Mouse (Mus musculus) forebrain, embryonic 15.5 days (tissue): Measurements from ENCODE around the gene Mtpn. TPM values are rescaled to one million over a fixed set of nuclear protein-coding genes. Genes with fewer than 3 reads are reported as not detected.

ENCODE experiments used
- ATAC-seq: fragments of 200-750 bp; cut with Nextera tagmentation; replicated peaks from 2 replicates; pipeline ENCODE4 v1.8.0; 2017; ENCODE audit warnings: mild to moderate bottlenecking, moderate TSS enrichment, moderate library complexity
- H3K27ac ChIP-seq: fragments of 300-500 bp; sonication (generic); replicated peaks from 2 replicates; pipeline ENCODE4 v1.5.1; 2015; ENCODE audit warnings: mild to moderate bottlenecking, inconsistent platforms
- H3K27me3 ChIP-seq: fragments of 300-500 bp; sonication (generic); 2 replicates; pipeline ENCODE4 v1.6.1; 2015; ENCODE audit warnings: inconsistent platforms
- H3K36me3 ChIP-seq: fragments of 300-500 bp; sonication (generic); 2 replicates; pipeline ENCODE4 v1.6.1; 2015; ENCODE audit warnings: mild to moderate bottlenecking, inconsistent platforms
- H3K4me1 ChIP-seq: fragments of 300-500 bp; sonication (generic); 2 replicates; pipeline ENCODE4 v1.6.1; 2015; ENCODE audit warnings: inconsistent platforms
- H3K4me2 ChIP-seq: fragments of 300-500 bp; sonication (generic); replicated peaks from 2 replicates; pipeline ENCODE4 v1.6.1; 2015; ENCODE audit warnings: mild to moderate bottlenecking, inconsistent platforms
- H3K4me3 ChIP-seq: fragments of 300-500 bp; sonication (generic); 2 replicates; pipeline ENCODE4 v1.5.1; 2015; ENCODE audit warnings: mild to moderate bottlenecking, inconsistent platforms
- H3K9ac ChIP-seq: fragments of 300-500 bp; sonication (generic); replicated peaks from 2 replicates; pipeline ENCODE4 v1.6.1; 2015; ENCODE audit warnings: mild to moderate bottlenecking, inconsistent platforms
- H3K9me3 ChIP-seq: fragments of 300-500 bp; sonication (generic); 2 replicates; pipeline ENCODE4 v1.6.1; 2016; ENCODE audit warnings: inconsistent platforms
- WGBS: fragments of 180-500 bp; shearing (Covaris S2); methylation state at CpG from one replicate; pipeline ENCODE4 v1.1.7; 2015; ENCODE audit warnings: mixed read lengths; 5-methylcytosine and 5-hydroxymethylcytosine counted together
- polyA plus RNA-seq: library from polyadenylated mRNA; unstranded; fragments of >200 nt; fragmentation: Nextera tagmentation; extraction: Ambion mirVana; gene quantifications from 2 replicates; pipeline ENCODE4 v1.2.1, GENCODE M21; 2015

Mtpn gene
- polyA plus RNA-seq, result 225 and 240 TPM in 2 replicates

DNA sequence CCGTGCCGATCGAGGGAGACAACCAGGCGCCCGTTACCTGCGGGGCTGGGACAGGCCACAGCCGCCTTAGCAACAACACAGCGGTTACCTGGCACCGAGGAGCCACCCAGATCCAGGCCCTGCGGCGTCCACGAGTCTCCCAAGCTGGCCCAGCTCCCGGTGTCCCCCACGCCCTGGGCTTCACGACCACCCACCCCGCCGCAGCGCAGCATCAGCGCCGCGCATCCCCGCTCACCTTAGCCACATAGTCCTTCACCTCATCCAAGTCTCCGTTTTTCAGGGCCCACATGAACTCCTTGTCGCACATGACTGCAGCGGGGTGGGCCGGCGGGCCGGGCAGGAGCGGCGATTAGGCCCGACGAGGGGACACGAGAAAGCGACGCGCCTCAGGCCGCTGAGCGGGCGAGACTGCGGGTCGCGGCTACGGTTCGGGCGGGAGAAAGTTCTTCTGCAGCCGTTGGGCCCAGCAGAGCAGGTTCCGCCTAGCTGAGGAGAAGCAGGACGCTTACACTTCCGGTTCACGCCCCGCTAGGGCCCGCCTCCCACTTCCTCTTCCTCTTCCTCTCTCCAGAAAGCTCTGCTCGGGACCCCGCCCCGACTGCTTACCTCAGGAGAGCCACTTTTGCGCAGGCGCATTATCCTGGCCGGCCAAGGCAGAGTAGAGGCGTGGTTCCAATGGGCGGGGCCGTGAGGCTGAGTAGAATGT, at the start of gene Mtpn:
TSS of gene Mtpn (minus strand) at position 585 of the 706 bp plus-strand sequence.
- under 1% methylated on average over 61 of the region's 61 CpGs for WGBS
- peaks cover 19% of the 10 kb centered on the region for H3K4me1 ChIP-seq
- H3K27me3 ChIP-seq, result no peaks in the 10 kb centered on the region
- H3K4me2 ChIP-seq, result peak within 1 kb of the TSS; percentile 56
- peak; percentile 100 for ATAC-seq
- H3K27ac ChIP-seq, result peak within 1 kb of the TSS; percentile 68
- no peaks in the 10 kb centered on the region for H3K36me3 ChIP-seq
- H3K9ac ChIP-seq, result peak within 1 kb of the TSS; percentile 91
- no peaks in the 10 kb centered on the region for H3K9me3 ChIP-seq
- peak within 1 kb of the TSS; percentile 90 for H3K4me3 ChIP-seq

DNA sequence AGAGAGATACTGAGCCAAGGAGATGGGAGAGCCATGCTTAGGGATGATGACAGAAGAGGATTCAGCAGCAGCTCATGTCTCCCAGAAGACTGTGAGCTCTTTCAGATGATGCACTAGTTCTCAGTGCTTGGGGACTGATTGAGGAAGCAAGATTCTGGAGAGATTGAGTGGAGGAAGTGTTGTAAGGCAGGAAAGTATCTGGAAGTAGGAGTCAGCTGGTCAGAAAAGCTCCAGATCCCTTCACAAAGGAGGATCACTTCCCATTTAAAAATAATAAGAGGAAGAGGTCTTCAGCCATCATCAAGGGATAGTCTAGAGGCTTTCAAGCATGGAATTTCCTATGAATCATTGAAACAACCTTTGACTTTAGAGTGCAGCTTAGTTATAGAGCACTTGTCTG, 29.0 kb upstream of the Mtpn start:
- Histone ChIP-seq H3K4me1 (no peaks in the 10 kb centered on the region), H3K27me3 (no peaks in the 10 kb centered on the region), H3K27ac (no peak overlapping the region), H3K4me3 (no peak overlapping the region), H3K4me2 (no peak overlapping the region), H3K9ac (no peak overlapping the region), H3K9me3 (no peaks in the 10 kb centered on the region), H3K36me3 (no peaks in the 10 kb centered on the region)
- ATAC-seq, result no peak

DNA sequence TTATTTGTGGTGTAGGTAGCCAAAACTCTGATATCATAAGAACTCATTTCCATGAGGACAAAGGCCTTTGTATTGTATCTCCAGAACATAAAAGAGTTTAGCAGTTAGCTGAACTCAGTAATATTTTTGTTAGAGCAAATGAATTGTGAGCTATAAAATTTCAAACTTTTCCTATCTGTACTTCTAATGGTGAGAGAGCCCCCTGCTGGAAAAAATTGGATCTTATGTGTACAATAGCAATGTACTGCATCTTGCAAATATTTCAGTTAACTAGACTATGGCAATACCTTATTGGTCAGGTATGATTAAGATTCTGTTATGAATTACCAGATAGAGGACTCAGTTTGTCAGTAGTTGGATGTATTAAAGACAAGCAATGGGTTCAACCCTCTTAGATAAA, 28.1 kb upstream of the Mtpn start:
- ATAC-seq, result no peak
- Histone ChIP-seq H3K9ac (no peak overlapping the region), H3K4me2 (no peak overlapping the region), H3K27ac (no peak overlapping the region), H3K27me3 (no peaks in the 10 kb centered on the region), H3K4me3 (no peak overlapping the region), H3K9me3 (no peaks in the 10 kb centered on the region), H3K4me1 (no peaks in the 10 kb centered on the region), H3K36me3 (no peaks in the 10 kb centered on the region)

GRCm38 (mm10) chr6:35559950-35560349, 20.3 kb upstream of the Mtpn start:
- no peaks in the 10 kb centered on the region for H3K27me3 ChIP-seq
- no peaks in the 10 kb centered on the region for H3K36me3 ChIP-seq
- H3K4me3 ChIP-seq, result no peak overlapping the region
- no peak overlapping the region for H3K4me2 ChIP-seq
- no peak overlapping the region for H3K27ac ChIP-seq
- no peak overlapping the region for H3K9ac ChIP-seq
- ATAC-seq, result no peak
- H3K9me3 ChIP-seq, result no peaks in the 10 kb centered on the region
- 69% methylated on average over 2 of the region's 2 CpGs for WGBS
- H3K4me1 ChIP-seq, result no peaks in the 10 kb centered on the region

GRCm38 (mm10) chr6:35544352-35544751, 4.7 kb upstream of the Mtpn start:
- Histone ChIP-seq H3K9me3 (no peaks in the 10 kb centered on the region), H3K27ac (no peak overlapping the region), H3K4me1 (no peaks in the 10 kb centered on the region), H3K4me2 (no peak overlapping the region), H3K9ac (no peak overlapping the region), H3K4me3 (no peak overlapping the region), H3K36me3 (no peaks in the 10 kb centered on the region), H3K27me3 (no peaks in the 10 kb centered on the region)
- ATAC-seq, result no peak

GRCm38 (mm10) chr6:35542656-35543400, 3.1 kb upstream of the Mtpn start:
- Histone ChIP-seq H3K4me2 (no peak overlapping the region), H3K4me1 (peaks cover 11% of the 10 kb centered on the region), H3K4me3 (no peak overlapping the region), H3K27ac (no peak overlapping the region), H3K36me3 (no peaks in the 10 kb centered on the region), H3K9ac (no peak overlapping the region), H3K9me3 (no peaks in the 10 kb centered on the region), H3K27me3 (no peaks in the 10 kb centered on the region)
- no peak for ATAC-seq
- WGBS, result 85% methylated on average over 8 of the region's 8 CpGs

- peaks cover 19% of the 10 kb centered on the region for H3K4me1 ChIP-seq
- H3K27me3 ChIP-seq, result no peaks in the 10 kb centered on the region
- no peak overlapping the region for H3K9ac ChIP-seq
- H3K4me2 ChIP-seq, result no peak overlapping the region
- no peak overlapping the region for H3K27ac ChIP-seq
- 94% methylated on average over 9 of the region's 9 CpGs for WGBS
- H3K36me3 ChIP-seq, result no peaks in the 10 kb centered on the region
- no peaks in the 10 kb centered on the region for H3K9me3 ChIP-seq
- no peak for ATAC-seq
- no peak overlapping the region for H3K4me3 ChIP-seq
These were observed 689 bp upstream of the Mtpn start for GRCm38 (mm10) chr6:35540377-35540776.

- H3K4me3 ChIP-seq, result peak overlapping the region; percentile 90
- peak overlapping the region; percentile 56 for H3K4me2 ChIP-seq
- peaks cover 19% of the 10 kb centered on the region for H3K4me1 ChIP-seq
- H3K9me3 ChIP-seq, result no peaks in the 10 kb centered on the region
- H3K27me3 ChIP-seq, result no peaks in the 10 kb centered on the region
- H3K9ac ChIP-seq, result peak overlapping the region; percentile 91
- peak overlapping the region; percentile 68; the same call in 1 of the 2 replicates for H3K27ac ChIP-seq
- H3K36me3 ChIP-seq, result no peaks in the 10 kb centered on the region
- 5% methylated on average over 21 of the region's 21 CpGs for WGBS
- no peak for ATAC-seq
These were observed 858 bp downstream of the Mtpn start for GRCm38 (mm10) chr6:35538757-35539303.

GRCm38 (mm10) chr6:35536021-35536420, 3.7 kb downstream of the Mtpn start:
- no peak overlapping the region for H3K9ac ChIP-seq
- H3K27me3 ChIP-seq, result no peaks in the 10 kb centered on the region
- no peak overlapping the region for H3K27ac ChIP-seq
- no peak overlapping the region for H3K4me3 ChIP-seq
- no peaks in the 10 kb centered on the region for H3K9me3 ChIP-seq
- 83% methylated on average over 7 of the region's 7 CpGs for WGBS
- no peaks in the 10 kb centered on the region for H3K36me3 ChIP-seq
- no peak for ATAC-seq
- peaks cover 19% of the 10 kb centered on the region for H3K4me1 ChIP-seq
- H3K4me2 ChIP-seq, result no peak overlapping the region

- Histone ChIP-seq H3K4me1 (no peaks in the 10 kb centered on the region), H3K36me3 (peaks cover 9% of the 10 kb centered on the region), H3K27me3 (no peaks in the 10 kb centered on the region), H3K4me3 (no peak overlapping the region), H3K27ac (no peak overlapping the region), H3K9ac (no peak overlapping the region), H3K4me2 (no peak overlapping the region), H3K9me3 (no peaks in the 10 kb centered on the region)
- ATAC-seq, result no peak
These were observed 26.3 kb downstream of the Mtpn start for GRCm38 (mm10) chr6:35513362-35513761.

DNA sequence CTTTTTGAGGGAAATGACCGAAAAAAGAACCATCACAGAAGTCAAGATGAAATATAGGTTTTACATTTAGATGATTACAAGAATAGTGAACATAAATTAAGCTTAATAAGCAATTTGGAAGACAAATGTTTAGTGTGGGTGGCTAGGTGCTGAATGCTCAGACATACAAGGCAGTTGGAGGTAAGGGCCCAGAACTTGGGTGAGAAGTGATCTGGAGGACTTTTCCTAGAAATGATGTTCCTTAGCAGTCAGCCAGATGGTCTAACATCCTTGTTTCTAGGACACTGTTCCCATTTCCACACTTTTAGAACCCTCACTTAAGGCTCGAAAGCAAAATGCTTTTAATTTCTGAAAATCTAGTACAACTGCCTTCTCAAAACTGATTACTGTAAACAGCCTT, 34.9 kb downstream of the Mtpn start:
- 89% methylated on average over 2 of the region's 2 CpGs for WGBS
- Histone ChIP-seq H3K4me1 (no peaks in the 10 kb centered on the region), H3K4me3 (no peak overlapping the region), H3K36me3 (no peaks in the 10 kb centered on the region), H3K9me3 (no peaks in the 10 kb centered on the region), H3K9ac (no peak overlapping the region), H3K27me3 (no peaks in the 10 kb centered on the region), H3K27ac (no peak overlapping the region), H3K4me2 (no peak overlapping the region)
- ATAC-seq, result no peak

DNA sequence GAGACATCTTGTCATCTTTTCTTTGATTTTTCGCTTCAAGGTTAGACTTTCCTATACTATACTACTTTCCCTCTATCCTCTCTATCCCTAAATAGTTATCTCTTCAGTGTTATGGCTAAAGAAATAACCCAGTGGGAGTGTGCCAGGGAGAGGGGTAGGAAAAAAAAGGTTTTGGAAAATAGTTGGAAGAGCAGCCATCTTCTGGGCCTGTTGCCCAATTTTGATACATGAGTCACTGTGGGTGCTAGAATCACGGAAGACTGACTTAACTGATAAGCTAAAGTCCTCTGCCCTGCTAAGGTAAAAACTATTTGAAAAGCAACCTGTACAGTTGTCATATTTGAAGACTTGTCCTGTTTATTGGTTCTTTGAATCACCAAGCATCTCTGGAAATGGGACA, 36.8 kb downstream of the Mtpn start:
- no peaks in the 10 kb centered on the region for H3K4me1 ChIP-seq
- ATAC-seq, result no peak
- H3K36me3 ChIP-seq, result no peaks in the 10 kb centered on the region
- H3K4me2 ChIP-seq, result no peak overlapping the region
- no peak overlapping the region for H3K9ac ChIP-seq
- H3K4me3 ChIP-seq, result no peak overlapping the region
- H3K9me3 ChIP-seq, result no peaks in the 10 kb centered on the region
- 83% methylated on average over 2 of the region's 2 CpGs for WGBS
- H3K27ac ChIP-seq, result no peak overlapping the region
- no peaks in the 10 kb centered on the region for H3K27me3 ChIP-seq
